Mouse (Mus musculus) lung, adult 2 months (tissue): ENCODE results near the gene Gpr19. TPM values are rescaled to one million over a fixed set of nuclear protein-coding genes. Genes with fewer than 3 reads are reported as not detected.
A peak's percentile ranks its signal among the peaks of the same experiment; 100 is the strongest.

ENCODE experiments used
- DNase-seq: peaks from one replicate; pipeline ENCODE4 v3.0.0; 2022
- H3K4me1 ChIP-seq: fragments of 200-500 bp; 2 replicates; pipeline ENCODE4 v1.6.1; 2011; ENCODE audit warnings: low read length; ENCODE audit not compliant: control insufficient read depth, insufficient read depth
- H3K4me3 ChIP-seq: fragments of 200-500 bp; replicated peaks from 2 replicates; pipeline ENCODE3; 2011; ENCODE audit warnings: low read depth, mild to moderate bottlenecking, control low read depth, low read length; ENCODE audit errors: extremely low read depth
- CTCF ChIP-seq: fragments of 200-500 bp; IDR thresholded peaks from 2 replicates; pipeline ENCODE4 v1.5.1; 2011; ENCODE audit warnings: mild to moderate bottlenecking, low read length, control low read depth; ENCODE audit not compliant: insufficient read depth
- POLR2A ChIP-seq: fragments of 200-500 bp; IDR thresholded peaks from 2 replicates; pipeline ENCODE4 v1.6.1; 2011; ENCODE audit warnings: low read depth, mild to moderate bottlenecking, control low read depth, low read length, borderline replicate concordance; ENCODE audit errors: extremely low read depth
- WGBS: fragments of 180-500 bp; shearing (Covaris S2); methylation state at CpG from one replicate; pipeline ENCODE4 v1.1.7; 2018; 5-methylcytosine and 5-hydroxymethylcytosine counted together
- polyA plus RNA-seq: library from polyadenylated mRNA; depleted of rRNA; stranded (reverse); fragments of >200 nt; gene quantifications from 2 replicates; pipeline ENCODE4 v1.2.3, GENCODE M21; 2012

Gene Gpr19
- polyA plus RNA-seq, 1 experiment, result 6.0 TPM

- Histone ChIP-seq H3K4me1 (no peaks in the 10 kb centered on the region), H3K4me3 (no peak overlapping the region)
- DNase-seq, result no peak
- TF ChIP-seq CTCF (no peak), POLR2A (no peak)
- 89% methylated on average over 1 of the region's 1 CpGs for WGBS
Measured at GRCm38 (mm10) chr6:134877892-134878291, 20.5 kb downstream of the Gpr19 start.

- no peak for DNase-seq
- no peak for TF ChIP-seq POLR2A
- TF ChIP-seq CTCF, result no peak
- Histone ChIP-seq H3K4me3 (no peak overlapping the region), H3K4me1 (no peaks in the 10 kb centered on the region)
- WGBS, result 92% methylated on average over 4 of the region's 4 CpGs
Measured at GRCm38 (mm10) chr6:134877276-134877675, 21.1 kb downstream of the Gpr19 start.

- TF ChIP-seq POLR2A (no peak), CTCF (no peak)
- no peaks in the 10 kb centered on the region for H3K4me1 ChIP-seq
- DNase-seq, result no peak
- 75% methylated on average over 6 of the region's 6 CpGs for WGBS
- H3K4me3 ChIP-seq, result no peak overlapping the region
Measured at GRCm38 (mm10) chr6:134876795-134877194, 21.6 kb downstream of the Gpr19 start.

DNA sequence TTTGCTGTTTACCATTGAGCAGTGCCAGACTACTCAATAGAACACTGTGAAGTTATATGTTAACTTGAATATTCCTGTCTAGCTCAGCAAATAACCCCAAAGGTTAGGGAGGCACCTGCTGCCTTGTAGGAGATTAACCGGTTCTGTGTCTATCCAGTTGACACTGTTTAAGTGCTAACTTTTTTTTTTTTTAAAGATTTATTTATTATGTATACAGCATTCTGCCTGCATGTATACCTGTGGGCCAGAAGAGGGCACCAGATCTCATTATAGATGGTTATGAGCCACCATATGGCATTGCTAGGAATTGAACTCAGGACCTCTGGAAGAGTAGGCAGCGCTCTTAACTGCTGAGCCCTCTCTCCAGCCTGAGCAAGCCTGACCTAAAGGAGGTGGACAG, 25.4 kb downstream of the Gpr19 start:
- H3K4me3 ChIP-seq, result no peak overlapping the region
- no peaks in the 10 kb centered on the region for H3K4me1 ChIP-seq
- DNase-seq, result no peak
- WGBS, result 81% methylated on average over 2 of the region's 2 CpGs
- TF ChIP-seq POLR2A (no peak), CTCF (no peak)

DNA sequence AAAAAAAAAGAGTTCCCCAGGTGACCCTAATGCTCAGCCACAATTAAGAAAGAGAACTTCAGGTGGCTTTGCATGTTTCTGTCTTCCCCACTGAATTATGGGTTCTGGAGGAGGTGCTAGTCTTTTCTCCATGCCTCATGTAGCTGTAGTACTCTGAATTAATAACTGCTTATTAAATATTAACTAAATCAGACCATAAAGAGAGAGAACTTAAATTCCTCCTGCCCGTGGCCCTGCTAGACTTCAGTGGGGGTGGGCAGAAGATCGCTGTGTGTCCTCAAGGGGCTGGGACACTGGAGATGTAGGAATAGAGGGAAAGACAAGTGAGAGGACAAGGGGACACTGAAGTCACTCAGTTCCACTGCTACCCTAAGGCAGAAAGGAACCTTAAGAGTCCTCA, 26.1 kb downstream of the Gpr19 start:
- TF ChIP-seq POLR2A (no peak), CTCF (no peak)
- 90% methylated on average over 2 of the region's 2 CpGs for WGBS
- H3K4me3 ChIP-seq, result no peak overlapping the region
- no peaks in the 10 kb centered on the region for H3K4me1 ChIP-seq
- DNase-seq, result no peak

DNA sequence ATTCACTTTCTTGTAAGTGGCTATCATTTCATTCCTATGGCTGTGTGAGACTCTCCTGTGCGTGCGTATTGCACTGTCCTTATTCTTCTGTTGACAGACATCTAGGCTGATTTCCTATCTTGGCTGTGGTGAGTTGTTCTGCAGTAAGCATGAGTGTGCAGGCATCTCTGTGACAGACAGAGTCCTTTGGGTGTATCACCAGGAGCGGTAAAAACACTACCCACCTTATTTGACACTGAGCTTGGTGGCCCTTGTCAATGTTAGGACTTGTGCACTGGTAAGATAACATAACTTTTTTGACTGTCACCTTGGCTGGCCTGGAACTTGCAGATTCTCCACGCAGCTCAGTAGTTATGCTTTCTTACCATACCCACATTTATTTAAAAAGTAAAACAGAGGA, 27.5 kb downstream of the Gpr19 start:
- TF ChIP-seq CTCF (no peak), POLR2A (no peak)
- no peaks in the 10 kb centered on the region for H3K4me1 ChIP-seq
- 89% methylated on average over 4 of the region's 4 CpGs for WGBS

DNA sequence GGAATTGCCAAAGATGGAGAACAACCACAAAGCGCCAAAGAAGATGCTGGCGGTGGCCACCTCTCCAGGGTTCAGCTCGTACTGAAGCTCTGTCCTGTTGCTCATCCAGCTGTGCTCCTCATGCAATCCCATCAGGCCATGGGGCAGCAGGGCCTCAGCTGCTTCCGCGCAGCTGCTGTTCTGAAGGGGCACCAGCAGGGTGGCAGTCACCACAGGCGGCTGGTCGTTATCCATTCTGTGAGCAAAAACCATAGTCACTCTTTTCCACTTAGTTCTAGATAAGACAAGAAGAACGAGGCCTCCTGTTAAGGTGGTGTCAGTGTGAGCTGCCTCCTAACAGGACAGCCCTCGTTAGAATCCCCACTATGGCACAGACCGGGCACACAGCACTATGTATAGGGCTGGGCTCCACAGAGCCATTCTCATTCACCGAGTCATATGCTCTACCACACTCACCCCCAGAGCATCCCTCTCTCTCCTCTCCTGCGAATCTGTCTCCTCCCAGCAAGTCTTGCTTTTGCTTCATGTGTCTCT, 28.1 kb downstream of the Gpr19 start:
- DNase-seq, result no peak
- Histone ChIP-seq H3K4me3 (no peak overlapping the region), H3K4me1 (no peaks in the 10 kb centered on the region)
- 90% methylated on average over 12 of the region's 12 CpGs for WGBS
- no peak for TF ChIP-seq POLR2A
- no peak for TF ChIP-seq CTCF

More for the DNA sequence above, 27.5 kb downstream of the Gpr19 start:
- no peak for DNase-seq
- no peak overlapping the region for H3K4me3 ChIP-seq

DNA sequence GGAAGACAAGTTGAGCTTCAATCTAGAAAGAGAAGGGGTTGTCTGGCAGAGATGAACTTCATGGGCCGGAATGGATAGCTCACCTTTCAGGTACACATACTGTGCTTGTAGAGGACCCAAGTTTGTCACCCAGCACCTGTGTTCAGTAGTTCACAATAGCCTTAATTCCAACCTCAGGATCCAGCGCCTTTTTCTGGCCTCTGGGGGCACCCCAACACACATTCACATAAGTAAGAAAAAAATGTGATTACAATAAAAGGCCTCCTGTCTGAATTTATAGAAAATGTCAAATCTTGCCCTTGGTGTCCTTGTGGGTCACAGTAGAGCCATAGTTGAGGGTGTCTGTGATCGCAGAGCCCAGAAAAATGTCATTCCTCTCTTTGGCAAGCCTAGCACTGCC, 31.1 kb downstream of the Gpr19 start:
- 95% methylated on average over 3 of the region's 3 CpGs for whole genome bisulfite sequencing

GRCm38 (mm10) chr6:134866113-134866512, 32.3 kb downstream of the Gpr19 start:
- 93% methylated on average over 7 of the region's 7 CpGs for WGBS
- TF ChIP-seq CTCF, result no peak
- no peak for TF ChIP-seq POLR2A
- H3K4me3 ChIP-seq, result no peak overlapping the region
- H3K4me1 ChIP-seq, result no peaks in the 10 kb centered on the region
- DNase-seq, result no peak

More for the DNA sequence above, 31.1 kb downstream of the Gpr19 start:
- TF ChIP-seq POLR2A (no peak), CTCF (no peak)
- H3K4me3 ChIP-seq, result no peak overlapping the region
- H3K4me1 ChIP-seq, result no peaks in the 10 kb centered on the region
- no peak for DNase-seq

DNA sequence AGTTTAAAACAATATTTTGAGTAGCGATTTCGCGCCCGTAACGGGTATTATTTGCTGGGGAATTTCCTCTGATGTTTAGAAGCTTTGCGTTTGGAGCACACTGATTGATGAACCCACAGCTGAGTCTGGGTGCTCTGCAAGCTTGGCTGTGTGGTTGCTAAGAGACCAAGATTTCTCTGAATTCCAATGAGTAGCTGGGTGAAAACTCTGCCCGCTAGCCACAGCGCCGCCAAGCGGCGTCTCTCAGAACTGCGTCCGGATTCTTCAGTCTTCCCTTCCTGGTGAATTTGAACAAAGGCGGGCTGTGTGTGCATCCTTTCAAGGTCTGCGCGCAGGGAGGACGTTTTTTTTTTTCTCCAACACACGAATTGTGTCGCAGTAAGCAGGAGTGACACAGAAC, 35.2 kb downstream of the Gpr19 start:
- TF ChIP-seq POLR2A (no peak), CTCF (peak; percentile 94)
- Histone ChIP-seq H3K4me1 (no peaks in the 10 kb centered on the region), H3K4me3 (no peak overlapping the region)
- peak; percentile 93 for DNase-seq
- WGBS, result 2% methylated on average over 19 of the region's 19 CpGs
